Mouse (Mus musculus) lung, embryonic 14.5 days (tissue): ENCODE measurements at regions not wholly inside any gene's neighbourhood (a gene's known extent, or its start where the extent isn't known, plus 50 kb on each side); places are given as distances from the start of the nearest gene placed in this dataset.

Experiments
- ATAC-seq: fragments of 200-750 bp; cut with Nextera tagmentation; 2 replicates; pipeline ENCODE4 v1.8.0; 2017; ENCODE audit warnings: mild to moderate bottlenecking, moderate TSS enrichment, moderate library complexity; ENCODE audit not compliant: insufficient read depth
- DNase-seq: peaks from one replicate; pipeline ENCODE4 v3.0.0-alpha.2; 2015
- H3K27ac ChIP-seq: fragments of 300-500 bp; sonication (generic); 2 replicates; pipeline ENCODE4 v1.5.1; 2014; ENCODE audit warnings: low read depth, mild to moderate bottlenecking, moderate library complexity
- H3K27me3 ChIP-seq: fragments of 300-500 bp; sonication (generic); 2 replicates; pipeline ENCODE4 v1.6.1; 2014; ENCODE audit warnings: low read length, control low read depth; ENCODE audit not compliant: insufficient read depth
- H3K36me3 ChIP-seq: fragments of 300-500 bp; sonication (generic); 2 replicates; pipeline ENCODE4 v1.6.1; 2014; ENCODE audit warnings: control low read depth; ENCODE audit not compliant: insufficient read depth
- H3K4me1 ChIP-seq: fragments of 300-500 bp; sonication (generic); 2 replicates; pipeline ENCODE4 v1.6.1; 2014; ENCODE audit warnings: antibody characterized with exemption, control low read depth; ENCODE audit not compliant: insufficient read depth
- H3K4me2 ChIP-seq: fragments of 300-500 bp; sonication (generic); 2 replicates; pipeline ENCODE4 v1.6.1; 2014; ENCODE audit warnings: mild to moderate bottlenecking
- H3K4me3 ChIP-seq: fragments of 300-500 bp; sonication (generic); 2 replicates; pipeline ENCODE4 v1.5.1; 2014; ENCODE audit warnings: low read depth, low read length
- H3K9ac ChIP-seq: fragments of 300-500 bp; sonication (generic); 2 replicates; pipeline ENCODE4 v1.6.1; 2014
- H3K9me3 ChIP-seq: fragments of 300-500 bp; sonication (generic); 2 replicates; pipeline ENCODE4 v1.6.1; 2016; ENCODE audit warnings: low read depth, low read length, control low read depth
- CTCF ChIP-seq: IDR thresholded peaks from 2 replicates; pipeline ENCODE4 v1.5.1; 2016; ENCODE audit warnings: antibody characterized with exemption, low read depth
- WGBS: fragments of 180-500 bp; shearing (Covaris S2); extraction: QIAGEN DNeasy Blood & Tissue Kit; methylation state at CpG from one replicate; pipeline ENCODE4 v1.1.7; 2014; 5-methylcytosine and 5-hydroxymethylcytosine counted together

DNA sequence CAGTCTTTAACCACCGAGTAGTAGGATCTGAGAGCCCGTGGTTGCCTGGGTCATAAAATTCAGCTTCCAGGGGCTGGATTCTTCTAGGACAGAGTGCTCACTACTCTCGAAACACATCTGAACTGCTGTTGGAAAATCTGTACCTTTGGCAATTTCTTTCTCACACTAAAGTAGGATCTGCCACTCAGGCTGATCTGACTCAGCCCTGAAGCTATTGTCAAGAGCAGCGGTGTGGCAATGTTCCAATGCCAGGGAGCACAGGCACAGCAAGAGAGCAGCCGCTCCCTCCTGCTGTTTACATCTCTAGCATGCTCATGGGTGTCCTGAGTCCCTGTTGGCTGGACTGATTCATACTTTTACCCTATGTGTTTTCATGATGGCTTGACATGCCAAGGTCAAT lies 205.2 kb downstream of the Zfp36l1 start:
- H3K4me2 ChIP-seq: no peak overlapping the region
- no peak for TF ChIP-seq CTCF
- H3K4me1 ChIP-seq: peaks cover 43% of the 10 kb centered on the region
- ATAC-seq (no peak), DNase-seq (peak; percentile 66)
- 59% methylated on average over 5 of the region's 5 CpGs for WGBS
- no peaks in the 10 kb centered on the region for H3K36me3 ChIP-seq
- H3K4me3 ChIP-seq: no peak overlapping the region
- H3K9ac ChIP-seq: 0 out of 2 replicates have a peak overlapping the region, but pooled peaks have one; percentile 23
- H3K27ac ChIP-seq: peak overlapping the region; percentile 80
- H3K27me3 ChIP-seq: no peaks in the 10 kb centered on the region
- no peaks in the 10 kb centered on the region for H3K9me3 ChIP-seq

DNA sequence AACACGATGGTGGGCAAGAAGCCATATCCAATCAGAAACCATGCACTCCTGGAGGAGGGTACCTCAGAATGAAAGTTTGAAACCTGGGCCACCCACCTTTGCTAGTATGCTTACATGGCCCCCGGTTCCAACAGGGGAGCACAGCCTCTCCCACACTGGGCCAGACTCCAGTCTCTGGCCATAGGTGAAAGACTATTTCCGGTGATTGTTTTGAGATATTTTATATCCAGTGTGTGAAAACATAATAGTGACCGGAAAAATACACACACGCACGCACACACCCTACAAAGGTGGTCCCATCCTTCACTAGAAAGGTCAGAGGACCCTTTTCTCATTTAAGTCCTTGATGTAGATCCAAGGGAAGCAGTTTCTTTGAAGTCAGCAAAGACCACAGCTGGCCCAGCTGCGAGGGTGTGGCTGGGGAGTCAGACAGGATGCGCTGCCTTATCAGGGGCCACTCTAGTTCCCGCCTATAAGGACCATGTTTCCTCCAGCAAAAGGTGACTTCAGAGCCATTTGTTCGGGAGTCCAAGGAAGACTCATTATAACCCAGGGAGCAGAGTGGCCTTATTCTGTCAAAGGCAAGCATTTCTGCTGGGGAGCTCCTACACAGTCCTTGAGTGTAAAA lies 206.0 kb downstream of the Zfp36l1 start:
- DNase-seq: peak; percentile 58
- Histone ChIP-seq H3K9ac (0 out of 2 replicates have a peak overlapping the region, but pooled peaks have one; percentile 23), H3K27me3 (no peaks in the 10 kb centered on the region), H3K27ac (peak overlapping the region; percentile 86), H3K9me3 (no peaks in the 10 kb centered on the region), H3K36me3 (no peaks in the 10 kb centered on the region), H3K4me3 (no peak overlapping the region), H3K4me1 (peaks cover 45% of the 10 kb centered on the region), H3K4me2 (no peak overlapping the region)
- WGBS: 54% methylated on average over 10 of the region's 10 CpGs
- no peak for TF ChIP-seq CTCF
- ATAC-seq: 0 out of 2 replicates have a peak, but pooled peaks have one; percentile 15

DNA sequence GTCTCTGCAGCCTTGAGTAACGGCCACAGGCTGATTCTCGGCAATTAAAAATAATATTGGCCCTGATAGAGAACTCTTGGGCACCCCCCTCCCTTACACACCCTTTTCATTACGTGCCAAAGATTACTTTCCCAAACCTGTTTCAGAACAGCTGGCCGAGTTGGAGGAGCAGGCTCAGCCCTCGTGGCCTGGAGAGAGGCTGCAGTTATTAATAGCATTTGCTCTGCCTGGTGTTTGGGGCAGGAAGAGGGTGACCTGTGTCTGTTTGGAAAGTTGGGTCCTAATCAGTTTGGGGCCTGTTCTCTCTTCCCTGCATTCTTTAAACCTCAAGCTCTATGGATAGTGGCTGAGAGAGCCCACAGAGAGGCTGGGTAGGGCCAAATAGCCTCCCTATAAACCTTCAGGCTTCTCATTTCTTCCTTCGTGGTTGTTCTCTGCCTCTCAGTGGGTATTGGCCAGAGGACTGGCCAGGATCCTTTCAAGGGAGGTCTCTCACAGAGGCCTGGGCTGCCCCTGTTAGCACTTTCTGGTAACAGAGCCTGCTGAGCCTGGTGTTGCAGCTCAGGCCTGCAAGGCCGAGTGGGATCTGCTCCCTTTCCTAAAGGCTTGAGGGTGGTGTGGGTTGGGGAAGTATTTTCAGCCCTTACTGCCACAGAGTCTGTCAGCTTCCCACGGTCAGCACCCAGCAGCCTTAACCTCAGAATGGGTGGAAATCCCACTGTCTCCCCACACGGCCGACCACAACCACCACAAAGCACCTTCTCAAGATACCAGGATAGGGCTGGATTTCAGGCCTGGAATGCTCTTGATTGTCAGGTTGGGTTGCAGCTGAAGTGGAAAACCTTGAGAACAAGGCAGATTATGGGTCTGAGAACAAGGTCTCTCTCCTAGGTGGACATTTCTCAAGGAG lies 206.7 kb downstream of the Zfp36l1 start:
- TF ChIP-seq CTCF: peak; percentile 24; the same call in 1 of the 2 replicates
- 35% methylated on average over 10 of the region's 10 CpGs for WGBS
- Histone ChIP-seq H3K27ac (peak overlapping the region; percentile 86), H3K4me1 (peaks cover 44% of the 10 kb centered on the region), H3K9me3 (no peaks in the 10 kb centered on the region), H3K36me3 (no peaks in the 10 kb centered on the region), H3K4me3 (no peak overlapping the region), H3K4me2 (no peak overlapping the region), H3K27me3 (no peaks in the 10 kb centered on the region), H3K9ac (0 out of 2 replicates have a peak overlapping the region, but pooled peaks have one; percentile 0)
- peak; percentile 45; the same call in 1 of the 2 replicates for ATAC-seq
- DNase-seq: peak; percentile 67

DNA sequence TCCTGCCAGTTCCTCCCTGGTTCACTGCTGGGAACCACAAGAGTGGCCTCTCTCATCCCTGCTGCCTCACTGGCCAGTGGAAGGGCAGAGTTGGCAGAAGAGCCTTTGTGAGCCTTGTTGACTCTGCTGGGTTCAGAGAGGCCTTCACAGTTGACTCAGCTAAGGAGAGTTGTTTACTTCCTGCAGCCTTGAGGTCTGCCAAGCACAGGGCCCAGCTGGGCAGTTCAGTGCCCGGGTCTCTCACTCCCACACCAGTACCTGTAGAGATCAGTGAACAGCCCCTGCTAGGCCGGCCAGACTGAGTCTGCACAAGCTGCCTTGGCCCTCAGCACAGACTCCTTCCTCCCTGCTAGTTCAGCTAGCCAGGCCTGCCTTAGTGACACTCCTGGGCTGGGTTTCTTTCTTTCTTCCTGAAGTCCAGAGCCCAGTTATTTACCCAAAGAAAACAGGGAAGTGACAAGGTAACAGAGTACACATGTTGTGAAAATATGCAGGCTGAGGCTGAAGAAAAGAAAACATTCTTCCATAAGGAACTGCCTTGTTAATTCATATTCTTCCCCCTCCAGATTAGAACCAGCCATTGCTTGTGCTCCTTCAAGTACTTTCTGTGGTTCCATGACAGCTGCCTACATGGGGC lies 207.8 kb downstream of the Zfp36l1 start:
- WGBS: 28% methylated on average over 2 of the region's 2 CpGs
- Histone ChIP-seq H3K9me3 (no peaks in the 10 kb centered on the region), H3K4me3 (no peak overlapping the region), H3K27me3 (no peaks in the 10 kb centered on the region), H3K27ac (peak overlapping the region; percentile 86), H3K4me2 (no peak overlapping the region), H3K36me3 (no peaks in the 10 kb centered on the region), H3K4me1 (peaks cover 40% of the 10 kb centered on the region), H3K9ac (no peak overlapping the region)
- peak; percentile 64; the same call in 1 of the 2 replicates for ATAC-seq
- no peak for TF ChIP-seq CTCF
- DNase-seq: peak; percentile 35

DNA sequence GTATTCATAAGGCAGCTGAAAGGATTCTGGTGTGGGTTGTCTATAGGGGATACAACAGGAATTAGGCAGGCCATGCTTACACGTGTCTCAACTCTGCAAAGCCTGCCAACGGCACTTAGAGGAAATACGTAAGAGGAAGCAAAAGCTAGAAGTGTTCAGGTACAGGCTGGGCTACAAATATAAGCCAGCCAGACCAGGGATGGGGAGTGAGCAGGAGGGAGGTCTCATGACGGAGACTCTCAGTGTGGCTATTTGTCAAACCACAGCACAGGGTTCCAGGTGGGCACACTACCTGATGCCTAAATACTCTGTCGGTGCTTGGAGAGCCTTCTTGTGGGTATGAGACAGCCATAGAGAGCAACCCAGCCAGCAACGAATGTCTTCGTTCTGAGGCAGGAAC lies 210.1 kb downstream of the Zfp36l1 start:
- Histone ChIP-seq H3K36me3 (no peaks in the 10 kb centered on the region), H3K27me3 (no peaks in the 10 kb centered on the region), H3K4me1 (peaks cover 52% of the 10 kb centered on the region), H3K9ac (no peak overlapping the region), H3K9me3 (no peaks in the 10 kb centered on the region), H3K27ac (peak overlapping the region; percentile 81), H3K4me2 (no peak overlapping the region), H3K4me3 (no peak overlapping the region)
- ATAC-seq: no peak
- DNase-seq: no peak
- WGBS: 59% methylated on average over 7 of the region's 7 CpGs
- no peak for TF ChIP-seq CTCF

DNA sequence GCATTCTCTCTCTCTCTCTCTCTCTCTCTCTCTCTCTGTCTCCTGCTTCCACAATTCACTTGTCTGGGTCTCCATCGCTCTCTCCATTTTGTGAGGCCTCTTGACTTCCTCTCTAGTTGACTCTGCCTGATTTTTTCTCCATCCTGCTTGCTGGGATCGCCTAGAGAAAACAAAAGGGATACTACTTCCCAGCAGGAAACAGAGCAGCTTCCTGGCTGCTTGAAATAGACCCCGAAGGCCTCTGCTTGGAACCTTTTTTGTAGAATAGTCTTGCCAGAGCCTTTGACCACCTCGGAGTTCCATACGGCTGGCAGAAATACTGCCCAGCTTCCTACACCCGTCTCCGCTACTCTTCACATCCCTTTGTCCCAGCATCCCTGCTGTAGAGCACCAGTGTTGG lies 210.7 kb downstream of the Zfp36l1 start:
- DNase-seq: peak; percentile 52
- Histone ChIP-seq H3K4me3 (no peak overlapping the region), H3K9ac (no peak overlapping the region), H3K36me3 (no peaks in the 10 kb centered on the region), H3K9me3 (no peaks in the 10 kb centered on the region), H3K4me1 (peaks cover 49% of the 10 kb centered on the region), H3K27me3 (no peaks in the 10 kb centered on the region), H3K27ac (peak overlapping the region; percentile 81), H3K4me2 (no peak overlapping the region)
- ATAC-seq: no peak
- WGBS: 61% methylated on average over 7 of the region's 7 CpGs
- TF ChIP-seq CTCF: no peak
